Mouse (Mus musculus): Measurements from ENCODE around the gene Lpar1. TPM values are rescaled to one million over a fixed set of nuclear protein-coding genes. Genes with fewer than 3 reads are reported as not detected.

Lpar1 gene
- total RNA-seq, 1 experiment: 44.2 TPM

GRCm38 (mm10) chr4:58557001-58557400 is 3.3 kb upstream of the Lpar1 start:
- Histone ChIP-seq H3K4me3 (ENCODE audit: insufficient read depth in 1 of 2, low read depth in 1 of 2, low read length in 2 of 2, poor library complexity in 1 of 2, severe bottlenecking in 1 of 2) (no peak overlapping the region), H3K27ac (ENCODE audit: insufficient read depth, low read depth, low read length, poor library complexity, severe bottlenecking) (no peak overlapping the region), H3K9ac (ENCODE audit: insufficient read depth, low read depth, low read length, poor library complexity, severe bottlenecking) (no peak overlapping the region), H3K9me3 (ENCODE audit: control insufficient read depth, insufficient read depth, low read depth, low read length) (no peaks in the 10 kb centered on the region), H3K4me1 (ENCODE audit: control insufficient read depth in 2 of 2, insufficient read depth in 2 of 2, low read length in 2 of 2, poor library complexity in 1 of 2) (peaks cover 0 to 6% of the 10 kb centered on the region in 2 experiments; a peak in 2 of 4 replicates), H3K36me3 (ENCODE audit: control insufficient read depth, insufficient read depth, low read length, poor library complexity, severe bottlenecking) (no peaks in the 10 kb centered on the region)
- in situ Hi-C loops (cut with MboI; ENCODE audit: low sequenced_read_pairs in 2 of 2, unreplicated experiment in 2 of 2): no loop called here
- TF ChIP-seq ZNF384 (IDR thresholded peaks at IDR 0.05; ENCODE audit: low read depth, low read length) (no peak), ZC3H11A (IDR thresholded peaks at IDR 0.05; ENCODE audit: borderline replicate concordance, low read depth, low read length) (no peak), HCFC1 (IDR thresholded peaks at IDR 0.05; ENCODE audit: borderline replicate concordance, insufficient read depth, low read length) (no peak), MAFK (IDR thresholded peaks at IDR 0.05; ENCODE audit: insufficient read depth, low read depth, low read length) (no peak), CHD2 (IDR thresholded peaks at IDR 0.05; ENCODE audit: low read depth, low read length) (no peak)
- DNase-seq (ENCODE audit: low read depth, low spot score): no peak

- Histone ChIP-seq H3K36me3 (ENCODE audit: control insufficient read depth, insufficient read depth, low read length, poor library complexity, severe bottlenecking) (no peaks in the 10 kb centered on the region), H3K9ac (ENCODE audit: insufficient read depth, low read depth, low read length, poor library complexity, severe bottlenecking) (peak overlapping the region; percentile 28; the same call in 1 of the 2 replicates), H3K4me3 (ENCODE audit: insufficient read depth in 1 of 2, low read depth in 1 of 2, low read length in 2 of 2, poor library complexity in 1 of 2, severe bottlenecking in 1 of 2) (no peak overlapping the region; a peak in 1 of 4 replicates), H3K4me1 (ENCODE audit: control insufficient read depth in 2 of 2, insufficient read depth in 2 of 2, low read length in 2 of 2, poor library complexity in 1 of 2) (peaks cover 0 to 6% of the 10 kb centered on the region in 2 experiments; a peak in 2 of 4 replicates), H3K27ac (ENCODE audit: insufficient read depth, low read depth, low read length, poor library complexity, severe bottlenecking) (peak overlapping the region; percentile 18; the same call in 1 of the 2 replicates), H3K9me3 (ENCODE audit: control insufficient read depth, insufficient read depth, low read depth, low read length) (no peaks in the 10 kb centered on the region)
- 0 out of 2 replicates have a peak, but pooled peaks have one; percentile 17 for TF ChIP-seq MAFK (IDR thresholded peaks at IDR 0.05; ENCODE audit: insufficient read depth, low read depth, low read length)
- no peak for TF ChIP-seq ZNF384 (IDR thresholded peaks at IDR 0.05; ENCODE audit: low read depth, low read length)
- in situ Hi-C loops (cut with MboI; ENCODE audit: low sequenced_read_pairs in 2 of 2, unreplicated experiment in 2 of 2): no loop called here
- DNase-seq (ENCODE audit: low read depth, low spot score): no peak
Measured at GRCm38 (mm10) chr4:58554359-58554838, 701 bp upstream of the Lpar1 start.

- H3K9ac ChIP-seq (ENCODE audit: insufficient read depth, low read depth, low read length, poor library complexity, severe bottlenecking): peak overlapping the region; percentile 74
- peak overlapping the region; percentile 83 to 91 for H3K4me3 ChIP-seq (ENCODE audit: insufficient read depth in 1 of 2, low read depth in 1 of 2, low read length in 2 of 2, poor library complexity in 1 of 2, severe bottlenecking in 1 of 2)
- H3K36me3 ChIP-seq (ENCODE audit: control insufficient read depth, insufficient read depth, low read length, poor library complexity, severe bottlenecking): no peaks in the 10 kb centered on the region
- TF ChIP-seq CHD2 (IDR thresholded peaks at IDR 0.05; ENCODE audit: low read depth, low read length) (no peak), ZNF384 (IDR thresholded peaks at IDR 0.05; ENCODE audit: low read depth, low read length) (no peak), ZC3H11A (IDR thresholded peaks at IDR 0.05; ENCODE audit: borderline replicate concordance, low read depth, low read length) (no peak), MAFK (IDR thresholded peaks at IDR 0.05; ENCODE audit: insufficient read depth, low read depth, low read length) (no peak), HCFC1 (IDR thresholded peaks at IDR 0.05; ENCODE audit: borderline replicate concordance, insufficient read depth, low read length) (no peak)
- in situ Hi-C loops (cut with MboI; ENCODE audit: low sequenced_read_pairs in 2 of 2, unreplicated experiment in 2 of 2): no loop called here
- DNase-seq (ENCODE audit: low read depth, low spot score): no peak
- H3K27ac ChIP-seq (ENCODE audit: insufficient read depth, low read depth, low read length, poor library complexity, severe bottlenecking): no peak overlapping the region
- peaks cover 0 to 7% of the 10 kb centered on the region in 2 experiments; a peak in 2 of 4 replicates for H3K4me1 ChIP-seq (ENCODE audit: control insufficient read depth in 2 of 2, insufficient read depth in 2 of 2, low read length in 2 of 2, poor library complexity in 1 of 2)
- H3K9me3 ChIP-seq (ENCODE audit: control insufficient read depth, insufficient read depth, low read depth, low read length): no peaks in the 10 kb centered on the region
Measured at GRCm38 (mm10) chr4:58552731-58553630, 717 bp downstream of the Lpar1 start.

GRCm38 (mm10) chr4:58552229-58552628 is 1.5 kb downstream of the Lpar1 start:
- in situ Hi-C loops (cut with MboI; ENCODE audit: low sequenced_read_pairs in 2 of 2, unreplicated experiment in 2 of 2): no loop called here
- TF ChIP-seq CHD2 (IDR thresholded peaks at IDR 0.05; ENCODE audit: low read depth, low read length): no peak
- TF ChIP-seq ZC3H11A (IDR thresholded peaks at IDR 0.05; ENCODE audit: borderline replicate concordance, low read depth, low read length): no peak
- no peak for TF ChIP-seq HCFC1 (IDR thresholded peaks at IDR 0.05; ENCODE audit: borderline replicate concordance, insufficient read depth, low read length)
- no peak for TF ChIP-seq ZNF384 (IDR thresholded peaks at IDR 0.05; ENCODE audit: low read depth, low read length)
- no peak for TF ChIP-seq MAFK (IDR thresholded peaks at IDR 0.05; ENCODE audit: insufficient read depth, low read depth, low read length)
- DNase-seq (ENCODE audit: low read depth, low spot score): no peak
- Histone ChIP-seq H3K36me3 (ENCODE audit: control insufficient read depth, insufficient read depth, low read length, poor library complexity, severe bottlenecking) (no peaks in the 10 kb centered on the region), H3K9ac (ENCODE audit: insufficient read depth, low read depth, low read length, poor library complexity, severe bottlenecking) (peak overlapping the region; percentile 74; the same call in 1 of the 2 replicates), H3K27ac (ENCODE audit: insufficient read depth, low read depth, low read length, poor library complexity, severe bottlenecking) (no peak overlapping the region), H3K9me3 (ENCODE audit: control insufficient read depth, insufficient read depth, low read depth, low read length) (no peaks in the 10 kb centered on the region), H3K4me3 (ENCODE audit: insufficient read depth in 1 of 2, low read depth in 1 of 2, low read length in 2 of 2, poor library complexity in 1 of 2, severe bottlenecking in 1 of 2) (peak overlapping the region; percentile 83 to 91; a peak in 2 of 4 replicates), H3K4me1 (ENCODE audit: control insufficient read depth in 2 of 2, insufficient read depth in 2 of 2, low read length in 2 of 2, poor library complexity in 1 of 2) (peaks cover 0 to 11% of the 10 kb centered on the region in 2 experiments; a peak in 2 of 4 replicates)

Measured in ES-E14 (cell line).